Mouse (Mus musculus): ENCODE measurements at regions not wholly inside any gene's neighbourhood (a gene's known extent, or its start where the extent isn't known, plus 50 kb on each side); places are given as distances from the start of the nearest gene placed in this dataset.

GRCm38 (mm10) chr16:29054423-29054822, 125.0 kb upstream of the Mb21d2 start:
- WGBS (ENCODE audit: insufficient replicate concordance), result 60% methylated on average over 8 of the region's 8 CpGs
- no peak for DNase-seq

GRCm38 (mm10) chr16:29046453-29046993, 117.0 kb upstream of the Mb21d2 start:
- TF ChIP-seq EP300 (IDR thresholded peaks at IDR 0.05; ENCODE audit: low read depth) (no peak), CTCF (IDR thresholded peaks at IDR 0.05; ENCODE audit: low read depth) (no peak)

More at GRCm38 (mm10) chr16:29054423-29054822, 125.0 kb upstream of the Mb21d2 start:
- H3K27ac ChIP-seq (ENCODE audit: low read depth), result no peak overlapping the region
- H3K27me3 ChIP-seq (ENCODE audit: insufficient read depth, low read length), result no peaks in the 10 kb centered on the region
- H3K4me1 ChIP-seq (ENCODE audit: insufficient read depth), result no peaks in the 10 kb centered on the region
- H3K9ac ChIP-seq (replicated peaks), result no peak overlapping the region
- H3K36me3 ChIP-seq (replicated peaks; ENCODE audit: insufficient read depth, low read length), result no peaks in the 10 kb centered on the region
- no peak overlapping the region for H3K4me2 ChIP-seq (ENCODE audit: low read depth, low read length)
- ATAC-seq, result no peak
- TF ChIP-seq EP300 (IDR thresholded peaks at IDR 0.05; ENCODE audit: low read depth) (no peak), CTCF (IDR thresholded peaks at IDR 0.05; ENCODE audit: low read depth) (no peak)
- H3K4me3 ChIP-seq (ENCODE audit: low read depth, low read length), result no peak overlapping the region
- no peaks in the 10 kb centered on the region for H3K9me3 ChIP-seq (ENCODE audit: low read length)

DNA sequence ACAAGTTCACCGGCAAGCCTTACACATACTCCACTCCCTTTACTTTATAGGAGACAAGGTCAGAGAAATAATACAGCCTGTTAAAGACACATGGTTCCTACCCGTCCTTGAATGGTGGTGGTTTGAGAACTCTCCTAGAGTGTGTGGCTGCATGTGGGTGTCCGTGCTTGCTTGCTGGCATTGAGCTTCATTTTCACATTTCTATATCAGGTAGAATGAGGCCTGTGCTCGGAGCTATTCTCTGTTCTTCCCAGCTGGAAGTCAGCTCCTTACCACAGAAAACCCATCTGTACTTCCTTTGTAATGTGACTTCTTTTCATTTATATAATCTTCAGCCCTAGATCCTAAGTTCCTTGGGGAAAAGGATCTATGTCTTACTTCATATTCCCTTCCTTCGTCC, 106.0 kb upstream of the Mb21d2 start:
- Histone ChIP-seq H3K9ac (replicated peaks) (no peak overlapping the region), H3K9me3 (ENCODE audit: low read length) (no peaks in the 10 kb centered on the region), H3K4me3 (ENCODE audit: low read depth, low read length) (no peak overlapping the region), H3K4me2 (ENCODE audit: low read depth, low read length) (no peak overlapping the region), H3K27me3 (ENCODE audit: insufficient read depth, low read length) (no peaks in the 10 kb centered on the region), H3K4me1 (ENCODE audit: insufficient read depth) (no peaks in the 10 kb centered on the region), H3K27ac (ENCODE audit: low read depth) (no peak overlapping the region), H3K36me3 (replicated peaks; ENCODE audit: insufficient read depth, low read length) (no peaks in the 10 kb centered on the region)
- DNase-seq (no peak), ATAC-seq (no peak)
- TF ChIP-seq CTCF (IDR thresholded peaks at IDR 0.05; ENCODE audit: low read depth), result no peak
- TF ChIP-seq EP300 (IDR thresholded peaks at IDR 0.05; ENCODE audit: low read depth), result no peak
- 66% methylated on average over 5 of the region's 5 CpGs for WGBS (ENCODE audit: insufficient replicate concordance)

More at GRCm38 (mm10) chr16:29046453-29046993, 117.0 kb upstream of the Mb21d2 start:
- DNase-seq (no peak), ATAC-seq (no peak)
- Histone ChIP-seq H3K4me1 (ENCODE audit: insufficient read depth) (no peaks in the 10 kb centered on the region), H3K27me3 (ENCODE audit: insufficient read depth, low read length) (no peaks in the 10 kb centered on the region), H3K36me3 (replicated peaks; ENCODE audit: insufficient read depth, low read length) (no peaks in the 10 kb centered on the region), H3K4me3 (ENCODE audit: low read depth, low read length) (no peak overlapping the region), H3K27ac (ENCODE audit: low read depth) (no peak overlapping the region), H3K9ac (replicated peaks) (no peak overlapping the region), H3K9me3 (ENCODE audit: low read length) (no peaks in the 10 kb centered on the region), H3K4me2 (ENCODE audit: low read depth, low read length) (no peak overlapping the region)
- WGBS (ENCODE audit: insufficient replicate concordance), result 86% methylated on average over 6 of the region's 6 CpGs

DNA sequence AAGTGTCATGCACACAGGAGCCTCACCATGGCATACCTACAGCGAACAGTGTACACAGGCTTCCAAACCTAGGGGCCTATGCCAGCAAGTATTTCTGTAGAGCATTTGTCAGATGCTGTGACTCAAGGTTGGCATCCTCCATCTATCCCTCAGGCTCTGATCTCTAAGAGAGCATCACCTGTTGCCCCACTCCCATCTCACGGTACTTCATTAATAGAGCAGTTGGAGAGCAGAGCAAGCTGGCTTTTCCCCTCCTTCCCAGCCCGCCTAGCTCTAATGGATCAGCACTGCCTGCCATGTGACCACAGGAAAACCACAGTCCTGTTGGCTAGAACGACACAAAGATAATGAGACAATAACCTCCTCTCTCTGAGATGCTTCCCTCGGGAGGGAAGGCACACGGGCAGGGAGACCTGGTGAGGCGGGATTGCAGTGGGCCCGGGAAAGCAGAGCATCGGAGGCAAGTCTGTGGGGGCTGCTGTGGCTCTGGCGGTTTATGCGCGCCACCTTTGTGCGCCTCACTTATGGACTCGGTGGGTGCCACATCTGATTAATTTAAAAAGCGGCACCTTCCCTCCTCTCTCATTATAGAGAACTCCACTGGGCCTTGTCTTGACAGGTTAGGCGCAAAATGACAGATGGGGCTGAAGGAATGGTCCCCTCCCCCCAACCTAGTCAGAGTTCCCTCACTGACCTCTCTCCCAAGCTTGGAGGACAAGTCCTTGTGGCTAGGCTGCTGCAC, 104.8 kb upstream of the Mb21d2 start:
- no peaks in the 10 kb centered on the region for H3K36me3 ChIP-seq (replicated peaks; ENCODE audit: insufficient read depth, low read length)
- WGBS (ENCODE audit: insufficient replicate concordance), result 34% methylated on average over 16 of the region's 16 CpGs
- no peak overlapping the region for H3K27ac ChIP-seq (ENCODE audit: low read depth)
- TF ChIP-seq EP300 (IDR thresholded peaks at IDR 0.05; ENCODE audit: low read depth), result no peak
- ATAC-seq (no peak), DNase-seq (no peak)
- H3K9ac ChIP-seq (replicated peaks), result no peak overlapping the region
- H3K4me3 ChIP-seq (ENCODE audit: low read depth, low read length), result no peak overlapping the region
- H3K27me3 ChIP-seq (ENCODE audit: insufficient read depth, low read length), result no peaks in the 10 kb centered on the region
- H3K4me2 ChIP-seq (ENCODE audit: low read depth, low read length), result no peak overlapping the region
- no peaks in the 10 kb centered on the region for H3K4me1 ChIP-seq (ENCODE audit: insufficient read depth)
- no peaks in the 10 kb centered on the region for H3K9me3 ChIP-seq (ENCODE audit: low read length)

- 53% methylated on average over 5 of the region's 5 CpGs for WGBS (ENCODE audit: insufficient replicate concordance)
- Histone ChIP-seq H3K27ac (ENCODE audit: low read depth) (no peak overlapping the region), H3K4me3 (ENCODE audit: low read depth, low read length) (no peak overlapping the region), H3K9ac (replicated peaks) (no peak overlapping the region), H3K36me3 (replicated peaks; ENCODE audit: insufficient read depth, low read length) (no peaks in the 10 kb centered on the region), H3K27me3 (ENCODE audit: insufficient read depth, low read length) (no peaks in the 10 kb centered on the region), H3K9me3 (ENCODE audit: low read length) (no peaks in the 10 kb centered on the region), H3K4me1 (ENCODE audit: insufficient read depth) (no peaks in the 10 kb centered on the region), H3K4me2 (ENCODE audit: low read depth, low read length) (no peak overlapping the region)
- TF ChIP-seq CTCF (IDR thresholded peaks at IDR 0.05; ENCODE audit: low read depth) (peak; percentile 30; the same call in 1 of the 2 replicates), EP300 (IDR thresholded peaks at IDR 0.05; ENCODE audit: low read depth) (no peak)
- DNase-seq, result no peak
- no peak for ATAC-seq
Measured at GRCm38 (mm10) chr16:29033357-29033756, 103.9 kb upstream of the Mb21d2 start.

DNA sequence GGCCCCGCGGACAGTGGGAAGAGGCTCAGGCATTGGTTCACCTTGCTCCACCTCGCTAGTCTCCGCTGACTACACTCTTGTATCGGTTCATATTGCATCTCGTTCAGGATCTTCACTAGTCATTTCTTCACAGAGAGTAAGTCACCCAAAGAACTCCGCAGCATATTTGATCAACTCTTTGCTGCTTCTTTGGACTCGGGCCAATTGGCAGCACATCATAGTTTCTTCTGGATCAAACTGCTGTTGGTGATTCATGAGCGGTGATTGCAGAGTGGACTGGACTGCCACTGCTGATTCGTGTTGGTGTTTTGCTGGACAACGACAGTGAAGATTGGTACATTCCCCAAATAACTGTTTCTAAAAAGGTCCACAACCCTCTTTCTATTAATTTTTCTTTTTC, 98.4 kb upstream of the Mb21d2 start:
- no peak overlapping the region for H3K4me3 ChIP-seq (ENCODE audit: low read depth, low read length)
- H3K27me3 ChIP-seq (ENCODE audit: insufficient read depth, low read length), result no peaks in the 10 kb centered on the region
- no peaks in the 10 kb centered on the region for H3K36me3 ChIP-seq (replicated peaks; ENCODE audit: insufficient read depth, low read length)
- ATAC-seq (no peak), DNase-seq (no peak)
- no peaks in the 10 kb centered on the region for H3K4me1 ChIP-seq (ENCODE audit: insufficient read depth)
- 81% methylated on average over 11 of the region's 11 CpGs for WGBS (ENCODE audit: insufficient replicate concordance)
- H3K27ac ChIP-seq (ENCODE audit: low read depth), result no peak overlapping the region
- no peak overlapping the region for H3K4me2 ChIP-seq (ENCODE audit: low read depth, low read length)
- TF ChIP-seq EP300 (IDR thresholded peaks at IDR 0.05; ENCODE audit: low read depth) (no peak), CTCF (IDR thresholded peaks at IDR 0.05; ENCODE audit: low read depth) (no peak)
- H3K9me3 ChIP-seq (ENCODE audit: low read length), result no peaks in the 10 kb centered on the region
- no peak overlapping the region for H3K9ac ChIP-seq (replicated peaks)
